Mouse (Mus musculus) heart, adult 2 months (tissue): Measurements from ENCODE around the gene Gm13287.
"Not testable (repeated sequence)": the region's sequence is repeated elsewhere in the genome, so short reads cannot be mapped to it uniquely, and the experiment has no call there.

Experiments
- CTCF ChIP-seq: fragments of 200-600 bp; IDR thresholded peaks from 2 replicates; pipeline ENCODE4 v1.8.1; 2022; ENCODE audit warnings: antibody characterized with exemption, mild to moderate bottlenecking, moderate library complexity
- EP300 ChIP-seq: fragments of 200-500 bp; IDR thresholded peaks from 2 replicates; pipeline ENCODE4 v1.6.1; 2011; ENCODE audit warnings: low read depth, low read length, control low read depth; ENCODE audit not compliant: insufficient read depth
- POLR2A ChIP-seq: fragments of 200-500 bp; IDR thresholded peaks from 2 replicates; pipeline ENCODE4 v1.6.1; 2011; ENCODE audit warnings: mild to moderate bottlenecking, low read depth, low read length, control low read depth; ENCODE audit not compliant: insufficient read depth

GRCm38 (mm10) chr4:88781831-88782230, 21.2 kb upstream of the Gm13287 start, which contains the start of gene Ifnz:
- not testable (repeated sequence) for TF ChIP-seq POLR2A, CTCF, EP300
